Mouse (Mus musculus) urinary bladder, adult 2 months (tissue): ENCODE data around the gene Atf6. TPM values are rescaled to one million over a fixed set of nuclear protein-coding genes. Genes with fewer than 3 reads are reported as not detected.

Source experiments
- DNase-seq: peaks from one replicate; pipeline ENCODE4 v3.0.0; 2022; ENCODE audit warnings: low spot score
- polyA plus RNA-seq: library from polyadenylated mRNA; depleted of rRNA; stranded (reverse); fragments of >200 nt; gene quantifications from 2 replicates; pipeline ENCODE4 v1.2.3, GENCODE M21; 2012; rRNA removed

The Atf6 gene
- 12.6 and 14.3 TPM in 2 replicates for polyA plus RNA-seq

GRCm38 (mm10) chr1:170867691-170868105 is at the start of gene Atf6:
TSS of gene Atf6 (minus strand) at chr1:170867771.
- DNase-seq = peak; percentile 96

DNA sequence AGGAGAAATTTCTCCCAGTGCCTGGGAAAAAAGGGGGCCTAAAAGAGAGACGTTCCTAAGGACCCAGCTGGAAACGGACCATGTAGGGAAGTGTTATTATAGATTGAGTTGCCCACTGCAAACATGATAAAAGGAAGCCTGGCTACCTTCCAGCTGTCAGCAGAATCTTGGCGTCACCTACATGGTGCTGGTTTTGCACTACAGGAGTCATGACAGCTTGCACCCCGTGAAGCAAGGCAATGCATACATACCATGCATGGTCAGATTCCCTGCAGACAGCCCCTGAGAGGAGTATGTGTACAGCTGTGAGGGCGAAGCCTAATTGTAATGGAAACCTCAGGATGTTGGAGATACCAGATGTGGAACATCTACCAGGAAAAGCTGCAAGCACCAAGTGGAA is 48.1 kb upstream of the Atf6 start:
- DNase-seq = no peak

DNA sequence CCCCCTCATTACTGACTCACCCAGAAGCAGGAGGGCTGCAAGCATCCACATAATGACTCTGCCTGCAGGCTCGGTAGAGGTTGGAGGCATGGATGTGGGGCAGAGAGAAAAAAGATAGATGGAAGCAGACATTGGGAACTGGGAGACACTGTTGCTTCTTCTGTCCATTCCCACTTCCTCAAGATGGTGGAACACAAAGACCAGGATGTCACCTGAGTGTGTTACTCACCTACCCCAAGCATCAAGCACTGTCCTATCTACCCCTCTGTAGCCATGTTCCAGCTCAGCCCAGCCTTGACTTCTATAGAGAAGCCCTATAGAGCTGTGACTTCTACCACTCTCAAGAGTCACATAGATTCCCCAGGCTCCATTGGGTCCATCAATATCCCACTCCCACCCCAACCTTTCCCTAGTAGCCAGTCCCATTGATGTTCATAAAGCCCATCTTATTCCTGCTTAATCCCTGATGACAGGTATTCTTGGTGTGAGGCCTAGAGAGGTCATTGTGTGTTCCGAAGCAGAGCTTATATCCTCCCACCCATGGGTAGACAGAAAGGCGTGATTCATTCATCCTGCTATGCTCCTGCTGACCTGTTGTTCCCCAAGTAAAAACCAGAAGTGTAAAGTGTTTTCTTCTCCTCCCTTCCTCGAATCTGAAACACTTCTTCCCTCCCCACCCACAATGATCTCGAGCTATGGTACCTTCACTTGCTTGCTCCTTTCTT is 45.5 kb upstream of the Atf6 start, which contains the start of gene Fcrlb:
Gene Fcrlb (minus strand): TSS at position 51 of the 725 bp plus-strand sequence.
- no peak for DNase-seq

- no peak for DNase-seq
Measured at GRCm38 (mm10) chr1:170911907-170912660, 44.5 kb upstream of the Atf6 start.

DNA sequence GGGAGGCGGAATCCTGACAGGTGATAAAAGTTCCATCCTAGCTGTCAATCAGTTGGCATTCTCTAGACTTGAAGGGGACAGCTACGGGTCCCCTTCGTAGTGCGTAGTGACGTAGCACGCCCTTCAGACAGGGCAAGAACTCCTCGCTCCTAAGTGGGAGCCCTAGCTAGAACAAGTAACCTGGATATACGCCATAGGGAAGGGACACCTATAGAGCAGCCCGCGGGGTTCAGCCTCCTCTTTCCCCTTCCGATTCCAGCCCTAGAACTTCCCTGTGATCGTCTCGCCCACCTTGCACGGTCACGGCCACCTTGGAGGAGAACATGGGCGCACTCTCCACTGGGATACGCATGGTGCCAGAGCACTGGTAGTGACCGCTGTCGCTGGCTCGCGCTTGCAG is 40.8 kb upstream of the Atf6 start:
- no peak for DNase-seq

DNA sequence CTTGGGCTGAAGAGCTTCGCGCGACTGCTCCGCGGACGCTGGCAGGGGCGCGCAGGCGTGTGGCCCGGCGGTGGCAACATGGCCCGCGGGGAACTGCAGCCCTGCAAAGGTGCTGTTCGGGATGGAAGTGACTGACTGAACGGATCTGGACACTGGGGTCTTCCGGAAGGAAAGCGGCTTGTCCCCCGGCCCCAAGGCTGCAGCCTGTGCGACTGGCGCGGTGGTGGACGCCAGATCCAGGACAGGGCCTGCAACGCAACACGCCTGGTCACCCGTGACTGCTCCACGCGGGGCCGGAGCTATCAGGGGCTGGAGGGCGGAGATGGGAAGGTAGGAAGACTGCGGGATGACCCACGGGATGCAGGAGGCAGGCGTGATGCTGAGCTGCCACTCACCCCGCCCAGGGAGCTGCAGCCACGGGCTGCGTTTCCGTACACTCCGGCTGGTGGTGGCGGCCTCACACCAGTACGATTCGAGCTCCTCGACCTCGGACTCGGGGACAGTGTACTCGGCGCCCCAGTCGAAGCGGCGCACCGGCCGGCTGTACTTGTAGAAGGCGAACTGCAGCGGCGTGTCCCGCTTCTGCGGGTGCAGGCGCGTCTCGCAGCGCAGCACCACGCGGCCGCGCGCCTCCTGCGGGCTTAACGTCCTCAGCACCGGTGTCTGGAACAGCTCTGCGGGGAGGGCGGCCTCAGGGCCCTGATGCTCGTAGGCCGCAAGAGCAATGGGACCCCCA is 40.1 kb upstream of the Atf6 start:
- DNase-seq = no peak

GRCm38 (mm10) chr1:170907111-170907455 is 39.5 kb upstream of the Atf6 start:
- no peak for DNase-seq

- no peak for DNase-seq
Measured at GRCm38 (mm10) chr1:170903485-170903884, 35.9 kb upstream of the Atf6 start.

- DNase-seq = peak; percentile 66
Measured at GRCm38 (mm10) chr1:170901536-170902238, 34.1 kb upstream of the Atf6 start.

- no peak for DNase-seq
Measured at GRCm38 (mm10) chr1:170900799-170901467, 33.4 kb upstream of the Atf6 start.

DNA sequence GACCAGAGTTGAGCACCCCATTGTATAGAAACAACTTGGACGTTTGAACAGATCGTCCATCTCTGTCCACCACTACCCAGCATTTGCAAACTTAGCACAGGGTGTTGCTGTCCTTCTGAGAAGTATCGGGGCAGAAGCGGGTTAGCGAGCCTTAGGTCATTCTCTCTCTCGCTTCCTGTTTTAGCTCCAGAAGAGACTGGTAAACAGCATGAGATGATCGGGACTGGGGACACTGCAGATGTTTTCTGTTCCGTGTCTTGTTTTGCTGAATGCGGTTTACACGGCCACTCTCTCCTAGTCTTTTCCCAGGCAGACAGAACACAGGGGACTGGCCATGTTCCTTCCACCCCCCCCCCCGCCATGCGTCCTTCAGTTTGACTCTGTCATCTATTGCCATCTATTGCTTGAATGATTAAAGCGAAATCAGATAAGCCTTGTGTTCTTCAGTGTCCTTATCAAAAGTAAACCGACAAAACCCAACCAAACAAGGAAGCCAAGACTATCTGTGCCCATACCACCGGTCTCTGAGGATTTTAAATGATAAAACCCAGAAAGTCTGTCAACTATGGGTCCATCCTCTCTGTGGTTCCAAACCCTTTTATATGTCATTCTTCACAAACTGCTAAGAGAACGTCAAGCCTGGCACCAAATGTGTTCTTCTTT is 31.0 kb upstream of the Atf6 start:
- DNase-seq = no peak

- no peak for DNase-seq
Measured at GRCm38 (mm10) chr1:170896651-170897281, 29.2 kb upstream of the Atf6 start.

GRCm38 (mm10) chr1:170894603-170895602 is 27.3 kb upstream of the Atf6 start:
- no peak for DNase-seq

DNA sequence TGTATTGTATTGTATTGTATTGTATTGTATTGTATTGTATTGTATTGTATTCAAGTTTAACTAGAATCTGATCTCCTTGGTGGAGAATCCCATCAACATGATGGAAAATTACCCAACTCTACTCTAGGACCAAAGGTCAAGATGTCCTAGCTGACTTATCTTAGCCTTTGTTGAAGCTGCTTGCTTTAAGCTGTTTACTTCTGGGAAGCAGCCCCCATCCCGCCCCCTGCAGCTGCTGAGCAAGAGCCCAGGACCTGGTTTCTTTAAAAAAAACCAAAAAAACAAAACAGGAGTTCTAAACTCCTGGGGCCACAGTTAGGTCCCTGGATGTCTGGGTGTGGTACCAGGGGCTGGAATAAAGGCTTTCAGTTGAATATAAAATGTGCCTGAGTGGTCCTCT is 24.7 kb upstream of the Atf6 start:
- no peak for DNase-seq

DNA sequence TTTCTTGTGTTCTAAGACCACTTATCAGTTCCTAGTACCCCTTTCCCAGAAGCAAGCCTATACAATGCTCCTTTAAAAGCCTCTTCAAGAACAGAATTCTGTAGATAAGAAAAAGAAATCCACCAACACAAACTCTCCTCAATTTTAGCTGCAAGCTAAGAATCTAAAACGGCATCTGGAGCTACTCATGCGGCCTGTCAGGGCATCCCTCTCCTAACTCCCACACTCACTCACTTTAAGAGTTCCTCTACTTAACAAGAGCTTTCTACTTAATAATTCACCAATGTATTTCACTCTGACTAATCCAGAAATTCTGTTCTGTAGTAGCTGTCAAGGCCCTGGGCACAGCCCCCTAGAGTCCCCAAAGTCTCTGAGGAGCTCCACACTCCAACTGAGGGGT is 24.1 kb upstream of the Atf6 start:
- no peak for DNase-seq

DNA sequence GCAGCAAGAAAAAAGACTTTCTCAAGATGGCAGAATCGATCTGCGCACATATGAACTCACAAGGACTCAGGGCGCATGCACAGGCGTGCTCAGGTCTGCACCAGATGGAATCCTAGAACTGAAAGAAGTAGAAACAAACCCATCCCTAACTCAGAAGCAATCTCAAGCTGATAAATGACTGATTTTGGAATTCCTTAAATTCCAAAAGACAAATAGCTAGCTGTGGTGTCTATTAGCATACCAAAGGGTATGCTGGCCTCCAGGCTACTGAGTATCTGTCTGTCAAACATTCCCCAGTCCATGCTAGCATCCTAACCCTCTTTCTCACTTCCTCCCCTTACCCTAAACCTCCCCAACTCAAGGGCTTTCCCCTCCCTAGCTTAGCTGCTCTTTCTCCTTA is 21.7 kb upstream of the Atf6 start:
- no peak for DNase-seq

DNA sequence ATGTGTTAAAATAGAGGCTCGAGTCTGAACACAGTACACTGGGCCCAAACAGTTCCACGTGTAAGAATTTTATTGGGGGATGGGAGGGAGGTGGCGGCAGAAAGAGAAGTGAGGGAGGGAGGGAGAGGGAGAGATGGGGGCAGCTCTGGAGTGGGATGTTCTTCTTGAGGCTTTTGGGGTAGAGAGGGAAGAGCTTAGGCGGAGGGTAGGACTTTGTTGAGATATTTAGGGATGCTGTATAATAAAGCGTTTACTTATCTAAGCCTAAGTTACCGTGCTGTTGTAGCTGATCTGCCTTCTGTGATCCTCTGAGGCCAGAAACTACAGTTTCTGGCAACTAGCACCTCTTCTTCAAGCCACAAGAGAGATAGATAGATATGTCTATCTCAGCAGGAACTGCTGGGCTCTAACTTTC is 18.5 kb upstream of the Atf6 start:
- no peak for DNase-seq

DNA sequence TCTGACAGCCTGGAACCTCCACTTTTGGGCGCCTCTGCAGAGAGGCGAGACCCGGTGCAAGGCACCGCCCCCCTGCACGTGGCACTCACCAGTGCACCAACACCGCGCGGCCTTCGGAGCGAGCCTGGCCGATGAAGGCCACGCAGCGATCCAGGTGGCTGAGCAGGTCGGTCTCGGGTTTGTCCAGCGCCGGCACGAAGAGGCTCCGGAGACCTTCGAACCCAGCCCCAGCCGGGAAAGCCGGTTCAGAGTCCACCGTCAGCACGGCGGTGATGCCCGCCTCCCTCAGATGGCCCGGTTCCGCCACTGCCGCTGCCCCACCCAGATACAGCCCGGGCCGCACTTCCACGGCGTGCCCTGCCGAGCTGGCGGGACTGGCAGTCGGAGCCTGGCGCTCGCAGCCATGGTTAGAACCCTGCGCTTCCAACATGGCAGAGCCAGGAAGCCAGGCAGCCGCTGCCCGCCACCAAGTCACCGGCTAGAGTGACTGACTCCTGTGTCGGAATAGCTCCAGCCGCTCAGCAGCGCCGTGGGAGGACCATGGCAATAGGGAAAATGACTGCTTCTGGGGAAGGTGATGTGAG is 17.5 kb upstream of the Atf6 start, which contains the start of the genes Gm26620 and Dusp12:
Gene Gm26620 (plus strand): TSS at position 88 of the 584 bp plus-strand sequence.
Gene Dusp12 (minus strand): TSS at position 563 of the 584 bp plus-strand sequence.
- peak; percentile 74 for DNase-seq
